Mouse (Mus musculus) c-Kit-negative CD71-positive TER-119-positive erythroid progenitor cells, embryonic 14.5 days (primary cell): ENCODE results near the gene Borcs7.

Source experiments
- DNase-seq: peaks from one replicate; pipeline ENCODE4 v3.0.0-alpha.2; 2013; ENCODE audit warnings: low read depth, low spot score

The Borcs7 gene

GRCm38 (mm10) chr19:46689460-46690372, at the start of gene Borcs7:
TSS of gene Borcs7 (plus strand) at chr19:46689906.
- peak; percentile 69 for DNase-seq

GRCm38 (mm10) chr19:46640780-46641179, 48.9 kb upstream of the Borcs7 start:
- no peak for DNase-seq

GRCm38 (mm10) chr19:46641420-46642085, 48.2 kb upstream of the Borcs7 start:
- no peak for DNase-seq

GRCm38 (mm10) chr19:46642136-46642753, 47.5 kb upstream of the Borcs7 start:
- no peak for DNase-seq

GRCm38 (mm10) chr19:46643236-46643635, 46.5 kb upstream of the Borcs7 start:
- DNase-seq, result no peak

- no peak for DNase-seq
Observed at GRCm38 (mm10) chr19:46644343-46644792, 45.3 kb upstream of the Borcs7 start.

DNA sequence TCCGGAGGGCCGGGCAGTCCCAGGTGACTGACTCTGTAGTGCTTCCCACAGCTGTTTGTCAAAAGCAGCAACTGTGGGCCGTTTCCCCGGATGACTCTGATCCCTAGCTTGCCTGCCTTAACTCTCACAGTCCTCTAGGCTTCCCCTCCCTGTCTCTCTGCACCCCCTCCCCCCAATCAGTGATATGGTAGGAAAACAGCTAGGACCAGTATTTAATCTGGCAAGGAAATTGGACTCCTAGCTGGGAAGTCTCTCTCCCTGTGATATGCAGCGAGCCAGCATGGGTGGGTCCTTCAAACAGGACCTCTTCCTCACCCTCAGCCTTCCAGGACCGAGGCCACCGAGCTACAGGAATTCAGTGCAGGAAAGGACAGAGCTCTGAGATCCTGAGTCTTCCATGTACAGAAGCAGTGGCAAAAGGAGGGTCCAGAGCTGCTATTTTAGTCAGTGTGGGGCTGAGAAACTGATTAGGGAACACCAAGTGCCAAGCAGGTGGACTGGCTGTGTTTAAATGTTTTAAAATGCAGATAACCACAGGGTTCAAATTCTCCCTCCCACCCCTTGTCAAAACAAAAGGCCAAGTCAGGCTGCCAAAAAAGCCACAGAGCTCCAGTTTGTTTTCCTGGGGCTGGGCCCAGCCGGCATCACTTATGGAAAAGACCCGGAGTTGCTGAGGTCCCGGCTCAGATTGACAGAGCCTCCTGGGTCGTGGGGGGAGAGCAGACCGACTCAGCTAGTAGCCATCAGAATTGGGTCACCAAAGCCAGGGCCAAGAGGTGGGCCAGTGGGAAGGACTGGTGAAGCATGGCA, 44.7 kb upstream of the Borcs7 start:
- DNase-seq, result no peak

DNA sequence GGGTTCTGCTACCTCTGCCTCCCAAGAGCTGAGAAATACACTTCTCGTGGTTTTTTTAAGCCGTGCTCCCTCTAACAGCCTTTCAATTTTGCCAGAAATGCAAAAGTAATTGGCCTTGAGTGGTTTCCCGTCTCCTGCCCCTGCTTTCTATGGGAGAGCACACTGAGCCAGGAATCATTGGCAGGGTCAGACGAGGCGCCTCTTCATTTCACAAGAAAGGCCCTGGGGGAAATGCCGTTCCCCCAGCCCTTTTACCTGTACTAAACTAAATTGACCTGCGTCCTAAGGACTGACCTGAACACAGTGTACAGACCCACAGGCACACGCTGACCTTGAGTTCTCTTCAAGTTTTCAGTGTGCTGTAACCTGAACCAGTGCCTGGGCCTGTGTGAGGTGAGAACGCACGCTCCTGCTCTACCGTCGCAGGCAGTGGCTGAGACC, 43.6 kb upstream of the Borcs7 start:
- no peak for DNase-seq

DNA sequence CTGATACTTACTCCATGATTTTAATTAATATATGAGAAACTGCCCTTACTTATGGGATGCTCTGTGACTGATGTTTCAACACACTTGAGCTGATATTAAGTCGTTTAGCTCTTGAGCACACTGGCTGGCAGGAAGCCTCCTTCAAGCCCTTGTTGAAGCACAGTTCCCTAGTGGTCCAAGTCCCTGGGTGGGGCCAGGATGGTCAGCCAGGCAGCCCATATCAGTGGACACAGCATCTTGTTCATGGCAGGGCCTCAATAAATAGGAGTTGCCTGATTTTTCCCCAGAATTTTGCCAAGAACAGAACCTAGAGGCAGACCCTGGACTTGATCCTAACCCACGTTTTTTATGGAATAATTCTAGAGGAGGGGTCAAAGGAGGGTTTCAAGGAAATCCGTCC, 42.5 kb upstream of the Borcs7 start:
- no peak for DNase-seq

DNA sequence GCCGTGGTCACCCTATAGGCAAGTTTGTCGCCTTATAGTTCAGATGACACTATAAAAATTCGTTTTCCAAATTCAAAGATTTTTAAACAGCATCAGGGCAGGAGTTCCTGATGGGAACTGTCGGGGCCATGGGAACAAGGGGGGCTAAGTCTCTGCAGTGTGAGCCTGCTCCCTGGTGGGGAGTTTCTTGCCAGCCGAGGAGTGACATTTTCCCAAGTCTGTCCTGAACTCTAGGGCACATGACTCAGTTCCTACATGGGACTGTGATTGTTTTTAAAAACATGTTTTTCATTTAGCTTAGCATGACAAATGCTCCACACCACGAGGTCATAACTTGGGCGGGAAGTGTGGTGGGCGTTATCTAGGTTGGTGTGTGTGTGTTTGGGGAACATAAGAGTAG, 41.9 kb upstream of the Borcs7 start:
- no peak for DNase-seq

- no peak for DNase-seq
Observed at GRCm38 (mm10) chr19:46648565-46648964, 41.1 kb upstream of the Borcs7 start.

GRCm38 (mm10) chr19:46653188-46653587, 36.5 kb upstream of the Borcs7 start:
- no peak for DNase-seq

DNA sequence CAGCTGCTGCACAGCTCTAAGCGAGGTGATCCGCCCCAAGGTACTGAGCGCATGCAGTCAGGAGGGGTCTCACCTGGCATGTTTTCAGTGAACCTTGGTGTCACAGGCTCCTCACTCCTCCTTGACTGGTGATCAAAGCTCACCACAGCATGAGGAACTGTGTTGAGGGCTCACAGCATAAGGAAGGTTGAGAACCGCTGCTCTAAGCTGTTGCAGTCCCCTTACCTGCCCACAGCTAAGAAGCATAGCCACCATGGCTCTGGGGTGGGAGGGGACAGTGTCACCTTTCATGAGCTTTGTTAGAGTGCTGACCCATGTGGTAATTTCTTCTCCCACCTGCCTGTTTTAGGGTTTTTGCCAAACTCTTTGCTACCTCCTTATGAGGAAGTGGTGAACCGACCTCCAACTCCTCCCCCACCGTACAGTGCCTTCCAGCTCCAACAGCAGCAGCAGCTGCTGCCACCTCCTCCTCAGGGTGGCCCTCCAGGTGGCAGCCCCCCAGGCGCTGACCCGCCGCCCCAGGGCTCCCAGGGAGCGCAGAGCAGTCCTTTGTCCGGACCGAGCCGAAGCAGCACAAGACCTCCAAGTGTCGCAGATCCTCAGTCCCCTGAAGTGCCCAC, 36.0 kb upstream of the Borcs7 start:
- DNase-seq, result no peak

DNA sequence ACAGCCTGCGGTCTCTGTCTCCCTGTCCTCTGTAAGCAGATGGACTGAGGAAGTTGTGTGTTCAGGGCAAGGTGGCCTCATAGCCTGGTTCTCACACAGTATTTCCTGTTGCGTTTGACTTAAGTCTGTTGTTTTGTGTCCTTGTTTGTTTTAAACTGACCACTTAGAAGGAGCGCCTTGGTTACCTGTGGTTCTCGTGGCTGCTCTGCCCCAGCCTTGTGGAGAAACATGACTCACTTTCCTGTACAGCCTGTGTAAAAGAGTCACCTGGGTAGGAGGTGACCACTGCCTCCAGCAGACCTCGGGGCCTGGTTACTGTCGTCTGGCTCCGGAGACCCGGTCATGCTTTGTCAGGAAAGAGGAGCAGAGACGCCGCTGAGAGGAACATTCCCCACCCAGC, 34.1 kb upstream of the Borcs7 start:
- DNase-seq, result no peak

DNA sequence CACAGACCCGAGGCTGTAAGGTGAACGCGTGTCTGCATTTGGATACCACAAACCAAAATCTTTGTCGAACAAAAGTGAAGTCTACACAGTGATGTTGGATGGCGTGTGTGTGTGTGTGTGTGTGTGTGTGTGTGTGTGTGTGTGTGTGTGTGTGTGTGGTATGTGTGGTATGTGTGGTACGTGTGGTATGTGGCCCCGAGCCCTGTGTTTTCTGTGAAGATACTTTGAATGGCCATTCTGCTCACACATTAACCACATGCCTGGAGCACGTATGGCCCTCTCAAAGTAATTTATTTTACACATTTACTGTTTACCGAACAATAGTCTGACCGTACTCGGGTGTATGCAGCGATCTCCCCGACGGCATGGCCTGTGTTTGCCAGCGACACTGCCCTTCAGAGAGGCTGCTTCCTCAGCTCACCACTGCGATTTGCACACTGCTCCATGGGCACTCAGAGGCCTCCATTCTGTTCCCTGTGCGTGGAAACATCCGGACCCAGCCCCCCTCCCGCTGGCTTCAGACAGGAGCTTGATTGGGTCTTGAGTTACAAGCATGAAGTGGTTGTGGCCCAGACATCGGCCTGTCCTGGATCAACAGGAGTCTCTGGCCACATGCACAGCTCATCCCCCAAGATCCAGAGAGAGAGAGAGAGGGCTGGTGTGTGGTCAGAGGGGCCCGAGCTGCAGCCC, 33.4 kb upstream of the Borcs7 start:
- DNase-seq, result no peak

- peak; percentile 29 for DNase-seq
Observed at GRCm38 (mm10) chr19:46657339-46658020, 32.2 kb upstream of the Borcs7 start.

GRCm38 (mm10) chr19:46658348-46658747, 31.4 kb upstream of the Borcs7 start:
- DNase-seq, result no peak

GRCm38 (mm10) chr19:46658851-46659250, 30.9 kb upstream of the Borcs7 start:
- no peak for DNase-seq

DNA sequence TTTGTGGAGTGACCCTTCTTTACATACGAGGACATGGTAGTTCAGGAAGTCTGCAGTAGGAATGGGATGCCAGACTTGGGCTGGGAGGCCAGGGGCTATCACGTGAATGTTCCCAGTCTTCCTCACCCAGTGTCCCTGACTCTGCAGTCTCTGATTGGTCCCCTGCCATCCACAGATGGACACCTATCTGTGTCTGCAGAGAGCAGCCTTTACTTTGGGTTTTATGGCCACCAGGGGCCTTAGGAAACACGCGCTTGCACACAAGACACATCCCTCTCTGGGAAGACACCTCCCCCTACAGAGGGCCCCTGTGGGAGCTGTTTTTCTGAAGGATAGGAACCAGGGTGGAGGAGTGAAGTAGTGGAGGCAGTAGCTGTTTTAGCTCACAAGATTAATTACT, 28.2 kb upstream of the Borcs7 start:
- no peak for DNase-seq

- no peak for DNase-seq
Observed at GRCm38 (mm10) chr19:46662214-46662613, 27.5 kb upstream of the Borcs7 start.
